Mouse (Mus musculus): Measurements from ENCODE around the gene Btbd35f25. TPM values are rescaled to one million over a fixed set of nuclear protein-coding genes. Genes with fewer than 3 reads are reported as not detected.
"Not testable (repeated sequence)": the region's sequence is repeated elsewhere in the genome, so short reads cannot be mapped to it uniquely, and the experiment has no call there.

The Btbd35f25 gene
- polyA plus RNA-seq (2015; fragmentation: Nextera tagmentation; extraction: Ambion mirVana): not detected in 2 replicates

- not testable (repeated sequence) for H3K27ac ChIP-seq (ENCODE audit: low read length); H3K36me3 ChIP-seq (ENCODE audit: control insufficient read depth, insufficient read depth, low read length); H3K9ac ChIP-seq (ENCODE audit: low read depth, low read length); H3K4me2 ChIP-seq (ENCODE audit: low read depth, low read length); H3K9me3 ChIP-seq (ENCODE audit: control insufficient read depth, low read length); H3K4me1 ChIP-seq (ENCODE audit: control insufficient read depth, insufficient read depth, low read length); H3K4me3 ChIP-seq (ENCODE audit: low read length); ATAC-seq; H3K27me3 ChIP-seq (replicated peaks; ENCODE audit: control insufficient read depth, insufficient read depth, low read length)
- WGBS: 71% methylated on average over 3 of the region's 4 CpGs
Measured at GRCm38 (mm10) chrX:31717056-31717455, at the start of gene Btbd35f25. Btbd35f25 (minus strand) TSS chrX:31717156.

GRCm38 (mm10) chrX:31766255-31766654 lies 49.3 kb upstream of the Btbd35f25 start:
- peaks cover 42% of the 10 kb centered on the region; the same call in 1 of the 2 replicates for H3K9me3 ChIP-seq (ENCODE audit: control insufficient read depth, low read length)
- H3K4me3 ChIP-seq (ENCODE audit: low read length): no peak overlapping the region
- H3K4me1 ChIP-seq (ENCODE audit: control insufficient read depth, insufficient read depth, low read length): no peaks in the 10 kb centered on the region
- no peaks in the 10 kb centered on the region for H3K27me3 ChIP-seq (replicated peaks; ENCODE audit: control insufficient read depth, insufficient read depth, low read length)
- no peak overlapping the region for H3K27ac ChIP-seq (ENCODE audit: low read length)
- H3K4me2 ChIP-seq (ENCODE audit: low read depth, low read length): no peak overlapping the region
- ATAC-seq: no peak
- H3K36me3 ChIP-seq (ENCODE audit: control insufficient read depth, insufficient read depth, low read length): no peaks in the 10 kb centered on the region
- H3K9ac ChIP-seq (ENCODE audit: low read depth, low read length): no peak overlapping the region

GRCm38 (mm10) chrX:31764001-31764400 lies 47.0 kb upstream of the Btbd35f25 start:
- no peak overlapping the region for H3K4me3 ChIP-seq (ENCODE audit: low read length)

GRCm38 (mm10) chrX:31745079-31745478 lies 28.1 kb upstream of the Btbd35f25 start:
- Histone ChIP-seq H3K36me3 (ENCODE audit: control insufficient read depth, insufficient read depth, low read length) (no peaks in the 10 kb centered on the region), H3K4me1 (ENCODE audit: control insufficient read depth, insufficient read depth, low read length) (no peaks in the 10 kb centered on the region), H3K4me2 (ENCODE audit: low read depth, low read length) (no peak overlapping the region), H3K4me3 (ENCODE audit: low read length) (no peak overlapping the region), H3K27me3 (replicated peaks; ENCODE audit: control insufficient read depth, insufficient read depth, low read length) (no peaks in the 10 kb centered on the region), H3K9me3 (ENCODE audit: control insufficient read depth, low read length) (peaks cover 10% of the 10 kb centered on the region; the same call in 1 of the 2 replicates), H3K9ac (ENCODE audit: low read depth, low read length) (no peak overlapping the region), H3K27ac (ENCODE audit: low read length) (no peak overlapping the region)
- no peak for ATAC-seq
- WGBS: 86% methylated on average over 10 of the region's 10 CpGs

More at GRCm38 (mm10) chrX:31764001-31764400, 47.0 kb upstream of the Btbd35f25 start:
- Histone ChIP-seq H3K4me2 (ENCODE audit: low read depth, low read length) (no peak overlapping the region), H3K27ac (ENCODE audit: low read length) (no peak overlapping the region), H3K9ac (ENCODE audit: low read depth, low read length) (no peak overlapping the region), H3K4me1 (ENCODE audit: control insufficient read depth, insufficient read depth, low read length) (no peaks in the 10 kb centered on the region), H3K36me3 (ENCODE audit: control insufficient read depth, insufficient read depth, low read length) (no peaks in the 10 kb centered on the region), H3K9me3 (ENCODE audit: control insufficient read depth, low read length) (peaks cover 47% of the 10 kb centered on the region; the same call in 1 of the 2 replicates), H3K27me3 (replicated peaks; ENCODE audit: control insufficient read depth, insufficient read depth, low read length) (no peaks in the 10 kb centered on the region)
- ATAC-seq: no peak
- 94% methylated on average over 1 of the region's 1 CpGs for WGBS

GRCm38 (mm10) chrX:31736958-31737357 lies 20.0 kb upstream of the Btbd35f25 start:
- no peak overlapping the region for H3K4me2 ChIP-seq (ENCODE audit: low read depth, low read length)
- ATAC-seq: no peak
- H3K4me1 ChIP-seq (ENCODE audit: control insufficient read depth, insufficient read depth, low read length): no peaks in the 10 kb centered on the region
- no peaks in the 10 kb centered on the region for H3K27me3 ChIP-seq (replicated peaks; ENCODE audit: control insufficient read depth, insufficient read depth, low read length)
- 73% methylated on average over 6 of the region's 6 CpGs for WGBS
- no peaks in the 10 kb centered on the region for H3K36me3 ChIP-seq (ENCODE audit: control insufficient read depth, insufficient read depth, low read length)
- H3K4me3 ChIP-seq (ENCODE audit: low read length): no peak overlapping the region
- no peak overlapping the region for H3K9ac ChIP-seq (ENCODE audit: low read depth, low read length)
- H3K9me3 ChIP-seq (ENCODE audit: control insufficient read depth, low read length): no peaks in the 10 kb centered on the region; the same call in 1 of the 2 replicates
- no peak overlapping the region for H3K27ac ChIP-seq (ENCODE audit: low read length)

Other genes with a start within 250 kb of the Btbd35f25 start
- not detected in 2 replicates for gene Gm21883, start 142.9 kb downstream of the Btbd35f25 start, polyA plus RNA-seq (2015; fragmentation: Nextera tagmentation; extraction: Ambion mirVana)
- gene Spin2e, start 98.2 kb downstream of the Btbd35f25 start, polyA plus RNA-seq (2015; fragmentation: Nextera tagmentation; extraction: Ambion mirVana): not detected in 2 replicates
- gene Gm21637, start 244.9 kb upstream of the Btbd35f25 start, polyA plus RNA-seq (2015; fragmentation: Nextera tagmentation; extraction: Ambion mirVana): not detected in 2 replicates